Mouse (Mus musculus) CH12.LX (cell line): ENCODE results near the gene Slc6a9. TPM values are rescaled to one million over a fixed set of nuclear protein-coding genes. Genes with fewer than 3 reads are reported as not detected.
A peak's percentile ranks its signal among the peaks of the same experiment; 100 is the strongest.

Source experiments
- DNase-seq: peaks from one replicate; pipeline ENCODE4 v3.0.0-alpha.2; 2013; ENCODE audit errors: extremely low read depth
- H3K27ac ChIP-seq: 2 replicates; pipeline ENCODE4 v1.5.1; 2012; ENCODE audit warnings: low read depth, mild to moderate bottlenecking, control low read depth, moderate library complexity; ENCODE audit not compliant: insufficient read depth
- H3K27me3 ChIP-seq: replicated peaks from 2 replicates; pipeline ENCODE3; 2012; ENCODE audit warnings: inconsistent platforms
- H3K36me3 ChIP-seq, 2 experiments: replicated peaks in 1 of 2; 2 replicates each; pipeline versions ENCODE3 to v1.6.1; 2012; ENCODE audit warnings: inconsistent platforms in 1 of 2, low read length in 1 of 2, mild to moderate bottlenecking in 1 of 2, mixed read lengths in 1 of 2, moderate library complexity in 1 of 2; ENCODE audit not compliant: control insufficient read depth in 1 of 2, insufficient read depth in 1 of 2
- H3K4me1 ChIP-seq, 2 experiments: 2 replicates each; pipeline ENCODE4 v1.6.1; 2012; ENCODE audit warnings: inconsistent platforms in 1 of 2, moderate library complexity in 1 of 2; ENCODE audit not compliant: insufficient read depth in 2 of 2, control insufficient read depth in 1 of 2
- H3K4me2 ChIP-seq: 2 replicates; pipeline ENCODE4 v1.6.1; 2012; ENCODE audit warnings: low read depth, mild to moderate bottlenecking, control low read depth; ENCODE audit not compliant: poor library complexity, insufficient read depth, severe bottlenecking
- H3K4me3 ChIP-seq, 3 experiments: fragments of 150-350 bp in 1 of 3; sonication (generic) in 1 of 3; replicated peaks in 1 of 3; 2 replicates each; pipeline versions ENCODE3 to v1.5.1; 2011 to 2012; ENCODE audit warnings: low read depth in 2 of 3, low read length in 2 of 3, mild to moderate bottlenecking in 2 of 3, moderate library complexity in 2 of 3, control low read depth in 1 of 3, improper control_type of control experiment in 1 of 3, inconsistent platforms in 1 of 3, mixed read lengths in 1 of 3; ENCODE audit not compliant: poor library complexity in 1 of 3
- H3K79me2 ChIP-seq: replicated peaks from 2 replicates; pipeline ENCODE4 v1.6.1; 2012; ENCODE audit warnings: mild to moderate bottlenecking, moderate library complexity; ENCODE audit not compliant: control insufficient read depth, poor library complexity, insufficient read depth, severe bottlenecking; ENCODE audit errors: extremely low read depth
- H3K9ac ChIP-seq: 2 replicates; pipeline ENCODE4 v1.6.1; 2012; ENCODE audit warnings: low read depth, mild to moderate bottlenecking, control low read depth, moderate library complexity; ENCODE audit not compliant: insufficient read depth
- H3K9me3 ChIP-seq: replicated peaks from 2 replicates; pipeline ENCODE3; 2012; ENCODE audit warnings: low read length, inconsistent platforms, mixed read lengths
- BHLHE40 ChIP-seq: IDR thresholded peaks from 2 replicates; pipeline ENCODE4 v1.6.1; 2011; ENCODE audit warnings: mild to moderate bottlenecking, low read depth, low read length, improper control_type of control experiment
- CHD1 ChIP-seq: IDR thresholded peaks from 2 replicates; pipeline ENCODE4 v1.6.1; 2012; ENCODE audit warnings: low read depth, low read length, improper control_type of control experiment, inconsistent platforms
- CHD2 ChIP-seq: IDR thresholded peaks from 2 replicates; pipeline ENCODE4 v1.6.1; 2011; ENCODE audit warnings: low read length, improper control_type of control experiment
- CTCF ChIP-seq, 2 experiments: IDR thresholded peaks in 1 of 2; conservative IDR thresholded peaks in 1 of 2; 2 replicates each; pipeline ENCODE4 v1.5.1; 2011 to 2012; ENCODE audit warnings: low read depth in 2 of 2, low read length in 2 of 2, improper control_type of control experiment in 1 of 2, inconsistent platforms in 1 of 2, mild to moderate bottlenecking in 1 of 2, moderate library complexity in 1 of 2
- E2F4 ChIP-seq: IDR thresholded peaks from 2 replicates; pipeline ENCODE4 v1.6.1; 2011; ENCODE audit warnings: low read depth, low read length, improper control_type of control experiment; ENCODE audit not compliant: insufficient replicate concordance
- EP300 ChIP-seq: IDR thresholded peaks from 2 replicates; pipeline ENCODE4 v1.6.1; 2011; ENCODE audit warnings: low read length, improper control_type of control experiment
- GABPA ChIP-seq: IDR thresholded peaks from 2 replicates; pipeline ENCODE4 v1.6.1; 2012; ENCODE audit warnings: low read depth, low read length, improper control_type of control experiment, inconsistent platforms; ENCODE audit not compliant: insufficient replicate concordance
- HCFC1 ChIP-seq: IDR thresholded peaks from 2 replicates; pipeline ENCODE4 v1.6.1; 2012; ENCODE audit warnings: low read depth, mild to moderate bottlenecking, inconsistent platforms, low read length, improper control_type of control experiment
- IRF4 ChIP-seq: IDR thresholded peaks from 2 replicates; pipeline ENCODE4 v1.6.1; 2014; ENCODE audit warnings: low read depth, mild to moderate bottlenecking, inconsistent platforms, low read length, improper control_type of control experiment
- KAT2A ChIP-seq: IDR thresholded peaks from 2 replicates; pipeline ENCODE4 v1.6.1; 2012; ENCODE audit warnings: low read length, improper control_type of control experiment, inconsistent platforms; ENCODE audit not compliant: insufficient replicate concordance
- MAX ChIP-seq: IDR thresholded peaks from 2 replicates; pipeline ENCODE4 v1.6.1; 2011; ENCODE audit warnings: low read length, improper control_type of control experiment
- MAZ ChIP-seq: IDR thresholded peaks from 2 replicates; pipeline ENCODE4 v1.6.1; 2012; ENCODE audit warnings: low read depth, mild to moderate bottlenecking, inconsistent platforms, low read length, improper control_type of control experiment, moderate library complexity
- MEF2A ChIP-seq: IDR thresholded peaks from 2 replicates; pipeline ENCODE4 v1.6.1; 2014; ENCODE audit warnings: low read depth, mild to moderate bottlenecking, inconsistent platforms, low read length, improper control_type of control experiment, borderline replicate concordance
- MXI1 ChIP-seq: IDR thresholded peaks from 2 replicates; pipeline ENCODE4 v1.6.1; 2011; ENCODE audit warnings: mild to moderate bottlenecking, low read depth, low read length, improper control_type of control experiment
- NELFE ChIP-seq: IDR thresholded peaks from 2 replicates; pipeline ENCODE4 v1.6.1; 2011; ENCODE audit warnings: low read depth, low read length, improper control_type of control experiment
- NRF1 ChIP-seq: IDR thresholded peaks from 2 replicates; pipeline ENCODE4 v1.6.1; 2014; ENCODE audit warnings: low read depth, mild to moderate bottlenecking, inconsistent platforms, low read length, improper control_type of control experiment, moderate library complexity
- PAX5 ChIP-seq: IDR thresholded peaks from 2 replicates; pipeline ENCODE4 v1.6.1; 2012; ENCODE audit warnings: low read length, inconsistent platforms, mixed read lengths
- POLR2A ChIP-seq: IDR thresholded peaks from 2 replicates; pipeline ENCODE4 v1.6.1; 2011; ENCODE audit warnings: low read depth, mild to moderate bottlenecking, improper control_type of control experiment, low read length
- POLR2AphosphoS2 ChIP-seq: IDR thresholded peaks from 2 replicates; pipeline ENCODE4 v1.6.1; 2011; ENCODE audit warnings: low read depth, low read length, improper control_type of control experiment
- RAD21 ChIP-seq: IDR thresholded peaks from 2 replicates; pipeline ENCODE4 v1.6.1; 2011; ENCODE audit warnings: low read depth, mild to moderate bottlenecking, low read length, improper control_type of control experiment, moderate library complexity
- RCOR1 ChIP-seq: conservative IDR thresholded peaks from 2 replicates; pipeline ENCODE4 v1.6.1; 2012; ENCODE audit warnings: low read depth, mild to moderate bottlenecking, inconsistent platforms, low read length, improper control_type of control experiment
- SIN3A ChIP-seq: IDR thresholded peaks from 2 replicates; pipeline ENCODE4 v1.6.1; 2012; ENCODE audit warnings: low read length, improper control_type of control experiment, inconsistent platforms
- SMC3 ChIP-seq: IDR thresholded peaks from 2 replicates; pipeline ENCODE4 v1.6.1; 2011; ENCODE audit warnings: low read depth, low read length, improper control_type of control experiment
- TBP ChIP-seq: conservative IDR thresholded peaks from 2 replicates; pipeline ENCODE4 v1.6.1; 2011; ENCODE audit warnings: low read depth, low read length, improper control_type of control experiment
- TCF12 ChIP-seq: IDR thresholded peaks from 2 replicates; pipeline ENCODE4 v1.6.1; 2014; ENCODE audit warnings: low read depth, mild to moderate bottlenecking, inconsistent platforms, low read length, improper control_type of control experiment
- USF1 ChIP-seq: IDR thresholded peaks from 2 replicates; pipeline ENCODE4 v1.6.1; 2014; ENCODE audit warnings: low read depth, mild to moderate bottlenecking, inconsistent platforms, low read length, improper control_type of control experiment
- USF2 ChIP-seq: conservative IDR thresholded peaks from 2 replicates; pipeline ENCODE4 v1.6.1; 2011; ENCODE audit warnings: low read depth, low read length, improper control_type of control experiment
- ZC3H11A ChIP-seq: IDR thresholded peaks from 2 replicates; pipeline ENCODE4 v1.6.1; 2012; ENCODE audit warnings: low read depth, mild to moderate bottlenecking, inconsistent platforms, low read length, improper control_type of control experiment
- ZKSCAN1 ChIP-seq: IDR thresholded peaks from 2 replicates; pipeline ENCODE4 v1.6.1; 2012; ENCODE audit warnings: low read depth, inconsistent platforms, low read length, improper control_type of control experiment, borderline replicate concordance
- ZMIZ1 ChIP-seq: IDR thresholded peaks from 2 replicates; pipeline ENCODE4 v1.6.1; 2012; ENCODE audit warnings: low read depth, mild to moderate bottlenecking, inconsistent platforms, low read length, improper control_type of control experiment
- ZNF384 ChIP-seq: IDR thresholded peaks from 2 replicates; pipeline ENCODE4 v1.6.1; 2012; ENCODE audit warnings: low read depth, low read length, improper control_type of control experiment, inconsistent platforms
- dilution Hi-C: fragments of 300-500 bp; cut with MboI; formaldehyde crosslinking; loops from 2 replicates; pipeline ENCODE4 v1.14.3; 2020; ENCODE audit warnings: low sequenced_read_pairs; ENCODE audit not compliant: extremely low pct_unique_long_range_greater_than_20kb, extremely low pct_ligation_motif_present
- in situ Hi-C: fragments of 300-500 bp; cut with MboI; formaldehyde crosslinking; loops from 3 replicates; pipeline ENCODE4 v1.14.3; 2019; ENCODE audit warnings: low sequenced_read_pairs, low pct_ligation_motif_present, low pct_unique_long_range_greater_than_20kb, mixed read lengths
- polyA plus RNA-seq: library from polyadenylated mRNA; unstranded; fragments of >175 nt; gene quantifications from 2 replicates; pipeline ENCODE4 v1.2.1, GENCODE M21; 2012; ENCODE audit warnings: low read depth; ENCODE audit not compliant: insufficient read length
- total RNA-seq, 2 experiments: library from RNA; depleted of rRNA; stranded (reverse); fragments of 300-350 nt in 1 of 2; fragments of >200 nt in 1 of 2; gene quantifications; 2 replicates each; pipeline ENCODE4 v1.2.3; 2012 to 2014

Gene Slc6a9
- total and polyA plus RNA-seq, 3 experiments, result 4.0 to 15.6 (median 9.1) TPM

DNA sequence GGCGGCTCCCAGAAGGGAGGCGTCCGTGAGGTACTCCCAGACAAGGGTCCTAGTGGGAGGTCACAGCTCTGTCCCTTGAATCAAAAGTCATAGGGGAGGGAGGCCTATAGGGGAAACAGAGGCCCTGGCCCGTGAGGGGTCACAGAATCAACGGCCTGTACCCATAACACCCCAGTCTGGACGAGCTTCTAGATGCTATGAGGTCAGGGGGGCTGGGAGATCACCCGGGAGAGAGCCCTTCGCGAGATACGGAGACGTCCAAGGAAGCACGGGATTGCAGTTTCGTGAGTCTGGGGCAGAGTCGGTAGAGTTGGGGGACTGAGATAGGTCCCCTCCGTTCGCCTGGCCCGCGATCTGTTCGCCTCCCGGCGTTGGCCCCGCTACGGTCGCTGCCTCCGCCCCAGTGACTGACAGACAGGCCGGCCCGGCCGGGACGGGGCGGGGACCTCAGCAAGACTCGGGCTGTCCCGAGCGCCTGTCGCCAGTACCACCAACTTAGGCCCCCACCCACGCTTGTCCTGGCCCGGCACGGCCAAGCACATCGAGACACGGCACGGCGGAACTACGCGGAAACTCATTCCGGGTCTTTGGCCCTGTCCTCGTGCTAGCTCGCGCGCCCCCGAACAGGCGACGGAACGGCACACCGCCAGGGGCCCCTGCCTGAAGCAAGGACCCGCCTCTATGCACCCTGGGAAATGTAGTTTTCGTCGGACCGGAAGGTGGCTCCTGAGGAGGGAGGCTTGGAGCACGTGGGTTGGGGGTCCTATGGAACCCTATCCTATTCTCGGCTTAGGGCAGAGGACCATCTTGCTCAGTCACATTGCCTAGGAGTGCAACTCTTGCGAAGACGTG lies 80.5 kb downstream of the Slc6a9 start, which contains the start of gene Ipo13 (continued):
- TF ChIP-seq MAX, result peak; percentile 100
- TF ChIP-seq USF2, result peak; percentile 49; the same call in 1 of the 2 replicates
- TF ChIP-seq ZMIZ1, result peak; percentile 79
- TF ChIP-seq GABPA, result peak; percentile 52; the same call in 1 of the 2 replicates
- TF ChIP-seq BHLHE40, result peak; percentile 89
- TF ChIP-seq TCF12, result peak; percentile 40
- TF ChIP-seq RCOR1, result no peak
- peak; percentile 98 for TF ChIP-seq HCFC1
- peak; percentile 77 for TF ChIP-seq POLR2A
- TF ChIP-seq USF1, result peak; percentile 73
- TF ChIP-seq TBP, result peak; percentile 43; the same call in 1 of the 2 replicates
- TF ChIP-seq POLR2AphosphoS2, result 0 out of 2 replicates have a peak, but pooled peaks have one; percentile 78
- TF ChIP-seq ZC3H11A, result no peak
- TF ChIP-seq ZNF384, result no peak
- TF ChIP-seq CTCF (conservative IDR thresholded peaks at IDR 0.05 in 1 of 2, IDR thresholded peaks at IDR 0.05 in 1 of 2; ENCODE audit: low read depth in 2 of 2, low read length in 2 of 2), result no peak
- 0 out of 2 replicates have a peak, but pooled peaks have one; percentile 69 for TF ChIP-seq NELFE
- no peak for TF ChIP-seq CHD2
- TF ChIP-seq MEF2A, result 0 out of 2 replicates have a peak, but pooled peaks have one; percentile 32
- TF ChIP-seq SMC3, result no peak
- TF ChIP-seq RAD21, result no peak
- TF ChIP-seq NRF1, result peak; percentile 44; the same call in 1 of the 2 replicates
- no peak for TF ChIP-seq PAX5

DNA sequence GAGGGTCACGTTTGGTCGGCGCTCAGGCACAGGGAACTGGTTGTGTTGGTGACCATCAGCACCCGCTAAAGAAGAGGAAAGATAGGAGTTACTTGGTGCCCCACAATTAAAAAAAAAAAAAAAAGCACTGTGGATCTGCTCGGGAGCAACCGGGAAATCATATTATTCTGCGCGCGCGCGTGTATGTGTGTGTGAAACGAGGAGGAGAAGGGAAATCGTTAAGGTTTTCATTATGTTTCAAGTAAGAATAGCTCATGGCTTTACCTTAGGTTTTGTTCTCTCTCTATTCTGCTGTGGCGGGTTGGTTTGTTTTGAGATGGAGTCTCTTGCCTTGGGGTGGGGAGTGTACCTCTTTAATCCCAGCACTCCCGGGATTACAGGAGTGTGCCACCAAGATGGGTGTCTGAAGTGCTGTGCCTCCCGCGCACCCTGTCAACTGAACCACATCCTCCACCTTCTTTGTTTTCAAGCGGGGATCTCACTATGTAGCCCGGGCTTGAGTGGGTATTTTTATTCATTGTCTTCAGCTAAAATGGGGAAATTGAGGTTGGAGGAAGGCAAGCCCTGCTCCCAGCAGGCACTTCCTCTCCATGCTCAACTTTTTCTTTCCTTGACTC lies 81.3 kb downstream of the Slc6a9 start:
- Histone ChIP-seq H3K36me3 (peaks cover 13 to 31% of the 10 kb centered on the region in 2 experiments), H3K9ac (peak overlapping the region; percentile 82), H3K79me2 (peaks cover 12% of the 10 kb centered on the region; the same call in 1 of the 2 replicates), H3K4me3 (peak overlapping the region; percentile 84 to 96 (median 86)), H3K27ac (no peak overlapping the region), H3K27me3 (no peaks in the 10 kb centered on the region), H3K4me1 (peaks cover 6 to 49% of the 10 kb centered on the region in 2 experiments; a peak in 3 of 4 replicates), H3K9me3 (no peaks in the 10 kb centered on the region), H3K4me2 (peak overlapping the region; percentile 54)
- in situ Hi-C loops (loop anchor here (10.0 kb wide), 1 partner anchor 149 kb away; no protein-coding TSS in a partner anchor), dilution Hi-C loops (no loop called here)
- 0 out of 2 replicates have a peak, but pooled peaks have one; percentile 3 for TF ChIP-seq MAZ
- 0 out of 2 replicates have a peak, but pooled peaks have one; percentile 36 for TF ChIP-seq MXI1
- TF ChIP-seq BHLHE40, result no peak
- TF ChIP-seq IRF4, result peak; percentile 4; the same call in 1 of the 2 replicates
- no peak for TF ChIP-seq PAX5
- no peak for TF ChIP-seq USF2
- TF ChIP-seq KAT2A, result no peak
- TF ChIP-seq ZKSCAN1, result no peak
- TF ChIP-seq POLR2AphosphoS2, result 0 out of 2 replicates have a peak, but pooled peaks have one; percentile 20
- 0 out of 2 replicates have a peak, but pooled peaks have one; percentile 55 for TF ChIP-seq CHD1
- no peak for TF ChIP-seq NELFE
- peak; percentile 24 for TF ChIP-seq EP300
- peak; percentile 7; the same call in 1 of the 2 replicates for TF ChIP-seq SIN3A
- 0 out of 2 replicates have a peak, but pooled peaks have one; percentile 22 for TF ChIP-seq E2F4
- peak; percentile 29 for DNase-seq
